Mouse (Mus musculus): ENCODE measurements around the gene Cd44. TPM values are rescaled to one million over a fixed set of nuclear protein-coding genes. Genes with fewer than 3 reads are reported as not detected.

The Cd44 gene
- polyA plus RNA-seq, 1 experiment from 2014 or later, result 1.9 TPM

DNA sequence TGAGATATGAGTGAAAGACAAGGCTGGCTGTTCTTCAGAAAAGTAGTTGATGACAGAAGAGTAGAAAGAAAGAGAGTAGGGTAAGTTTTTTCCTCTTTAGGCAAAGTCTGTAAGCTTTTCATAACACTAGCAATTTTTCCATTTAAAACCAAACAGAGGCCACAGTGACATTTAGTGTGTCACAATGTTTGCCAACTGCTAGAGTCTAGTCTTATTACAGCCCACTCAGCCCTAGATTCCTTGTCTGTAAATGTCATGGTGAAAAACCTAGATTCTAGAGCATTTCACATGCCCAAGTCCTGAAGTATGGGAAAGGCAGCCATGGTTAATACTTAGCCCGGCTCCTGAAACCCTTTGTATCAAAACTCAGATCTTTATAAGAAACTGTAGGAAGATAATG is 130.2 kb downstream of the Cd44 start:
- Histone ChIP-seq H3K27ac (replicated peaks) (no peak overlapping the region), H3K9ac (replicated peaks) (no peak overlapping the region), H3K4me1 (no peaks in the 10 kb centered on the region), H3K27me3 (no peaks in the 10 kb centered on the region), H3K9me3 (no peaks in the 10 kb centered on the region), H3K36me3 (no peaks in the 10 kb centered on the region), H3K4me3 (no peak overlapping the region), H3K4me2 (replicated peaks) (no peak overlapping the region)
- no peak for ATAC-seq (replicated peaks)
- WGBS, result 97% methylated on average over 1 of the region's 1 CpGs

GRCm38 (mm10) chr2:102768267-102768666 is 133.2 kb downstream of the Cd44 start:
- no peak overlapping the region for H3K9ac ChIP-seq (replicated peaks)
- H3K27ac ChIP-seq (replicated peaks), result no peak overlapping the region
- no peak overlapping the region for H3K4me3 ChIP-seq
- no peaks in the 10 kb centered on the region for H3K36me3 ChIP-seq
- no peaks in the 10 kb centered on the region for H3K9me3 ChIP-seq
- WGBS, result 85% methylated on average over 3 of the region's 3 CpGs
- H3K4me1 ChIP-seq, result no peaks in the 10 kb centered on the region
- no peak overlapping the region for H3K4me2 ChIP-seq (replicated peaks)
- no peak for ATAC-seq (replicated peaks)
- H3K27me3 ChIP-seq, result no peaks in the 10 kb centered on the region

DNA sequence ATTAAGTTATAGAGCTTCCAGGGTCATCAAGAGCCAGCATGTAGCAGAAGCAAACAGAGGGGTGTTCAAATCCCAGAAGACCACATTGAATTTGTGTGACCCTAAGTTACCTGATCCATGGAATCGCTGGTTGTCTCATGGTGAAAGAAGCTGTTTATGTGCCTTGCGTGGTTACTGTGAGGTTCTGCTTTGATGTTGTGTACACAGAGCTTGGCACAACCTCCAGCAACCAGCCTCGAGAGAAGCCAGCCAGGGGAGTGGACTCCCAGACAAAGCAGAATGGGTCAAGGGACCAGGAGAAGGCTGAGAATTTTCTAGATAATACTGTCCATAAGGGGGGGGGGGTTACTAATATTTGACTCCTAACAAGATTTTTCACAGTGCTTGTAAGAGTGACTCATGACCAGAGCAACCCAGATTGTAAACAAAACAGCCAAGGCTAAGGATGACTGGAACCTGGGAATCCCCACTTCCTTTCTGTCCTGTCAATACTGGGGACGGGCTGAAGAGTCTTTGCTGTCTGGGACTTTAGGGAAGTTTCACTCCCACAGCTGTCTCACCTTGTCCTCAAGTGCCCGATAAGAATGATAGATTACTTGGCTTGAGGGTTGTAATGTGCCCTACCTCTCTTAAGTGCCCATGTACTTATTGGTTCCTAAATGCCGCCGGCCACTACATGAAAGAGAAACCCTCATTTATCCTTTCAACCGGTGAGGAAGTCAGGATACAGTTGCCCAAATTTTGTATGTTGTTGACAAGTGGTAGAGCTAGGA is 136.7 kb downstream of the Cd44 start:
- ATAC-seq (replicated peaks), result no peak
- WGBS, result 91% methylated on average over 8 of the region's 8 CpGs

GRCm38 (mm10) chr2:102763991-102764390 is 137.5 kb downstream of the Cd44 start:
- 80% methylated on average over 2 of the region's 2 CpGs for WGBS
- no peak overlapping the region for H3K4me3 ChIP-seq
- ATAC-seq (replicated peaks), result no peak
- H3K9me3 ChIP-seq, result no peaks in the 10 kb centered on the region
- no peaks in the 10 kb centered on the region for H3K27me3 ChIP-seq
- H3K36me3 ChIP-seq, result no peaks in the 10 kb centered on the region
- no peak overlapping the region for H3K9ac ChIP-seq (replicated peaks)
- H3K4me1 ChIP-seq, result no peaks in the 10 kb centered on the region
- no peak overlapping the region for H3K4me2 ChIP-seq (replicated peaks)
- no peak overlapping the region for H3K27ac ChIP-seq (replicated peaks)

More for the DNA sequence above, 136.7 kb downstream of the Cd44 start:
- H3K27me3 ChIP-seq, result no peaks in the 10 kb centered on the region
- no peak overlapping the region for H3K4me2 ChIP-seq (replicated peaks)
- H3K9me3 ChIP-seq, result no peaks in the 10 kb centered on the region
- H3K36me3 ChIP-seq, result no peaks in the 10 kb centered on the region
- H3K9ac ChIP-seq (replicated peaks), result no peak overlapping the region
- no peak overlapping the region for H3K27ac ChIP-seq (replicated peaks)
- no peaks in the 10 kb centered on the region for H3K4me1 ChIP-seq
- H3K4me3 ChIP-seq, result no peak overlapping the region

DNA sequence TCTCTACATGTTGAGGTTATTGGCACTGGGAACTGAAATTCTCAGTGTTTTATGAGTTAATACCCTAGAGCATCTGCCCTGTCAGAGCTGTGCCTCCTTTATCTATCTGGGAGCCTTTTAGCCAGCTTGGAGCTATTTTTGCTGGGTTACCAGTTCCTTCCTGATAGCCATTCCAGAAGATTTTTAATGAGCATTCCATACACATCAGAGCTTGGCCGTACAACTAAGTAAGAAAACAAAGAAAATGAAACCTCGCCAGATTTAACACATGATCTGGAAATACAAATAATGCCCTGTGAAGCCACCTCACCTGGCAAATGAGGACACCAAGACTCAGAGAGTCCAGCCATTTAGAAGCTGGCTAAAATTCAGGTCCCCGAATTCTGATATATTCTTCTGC is 138.3 kb downstream of the Cd44 start:
- Histone ChIP-seq H3K4me2 (replicated peaks) (no peak overlapping the region), H3K27ac (replicated peaks) (no peak overlapping the region), H3K4me1 (no peaks in the 10 kb centered on the region), H3K27me3 (no peaks in the 10 kb centered on the region), H3K9ac (replicated peaks) (no peak overlapping the region), H3K4me3 (no peak overlapping the region), H3K9me3 (no peaks in the 10 kb centered on the region), H3K36me3 (no peaks in the 10 kb centered on the region)
- ATAC-seq (replicated peaks), result no peak
- 84% methylated on average over 3 of the region's 3 CpGs for WGBS

Other genes with a start within 250 kb of the Cd44 start
- 10.5 and 11.4 TPM in 2 replicates for gene Slc1a2, start 243.0 kb downstream of the Cd44 start, polyA plus RNA-seq (2015; fragmentation: Nextera tagmentation; extraction: Ambion mirVana)
- 58.7 and 62.2 TPM in 2 replicates for gene Pdhx, start 171.8 kb upstream of the Cd44 start, polyA plus RNA-seq (2015; fragmentation: Nextera tagmentation; extraction: Ambion mirVana)
- gene Apip, start 172.0 kb upstream of the Cd44 start, polyA plus RNA-seq (2015; fragmentation: Nextera tagmentation; extraction: Ambion mirVana), result 45.2 and 48.1 TPM in 2 replicates